Mouse (Mus musculus) forebrain, postnatal 0 days (tissue): Measurements from ENCODE around the gene Pabpn1. TPM values are rescaled to one million over a fixed set of nuclear protein-coding genes. Genes with fewer than 3 reads are reported as not detected.

ENCODE experiments used
- ATAC-seq: fragments of 200-750 bp; cut with Nextera tagmentation; 2 replicates; pipeline ENCODE4 v1.8.0; 2017; ENCODE audit warnings: mild to moderate bottlenecking, moderate library complexity
- DNase-seq: peaks from one replicate; pipeline ENCODE4 v3.0.0-alpha.2; 2015
- H3K27ac ChIP-seq: fragments of 300-500 bp; sonication (generic); 2 replicates; pipeline ENCODE4 v1.5.1; 2014; ENCODE audit warnings: low read depth, mild to moderate bottlenecking, antibody characterized with exemption, low read length, moderate library complexity, mixed read lengths
- H3K27me3 ChIP-seq: fragments of 300-500 bp; sonication (generic); 2 replicates; pipeline ENCODE4 v1.6.1; 2014; ENCODE audit warnings: mild to moderate bottlenecking, low read length, mixed read lengths; ENCODE audit not compliant: insufficient read depth
- H3K36me3 ChIP-seq: fragments of 300-500 bp; sonication (generic); 2 replicates; pipeline ENCODE4 v1.6.1; 2014; ENCODE audit warnings: mild to moderate bottlenecking, moderate library complexity; ENCODE audit not compliant: insufficient read depth
- H3K4me1 ChIP-seq: fragments of 300-500 bp; sonication (generic); 2 replicates; pipeline ENCODE4 v1.6.1; 2014; ENCODE audit warnings: antibody characterized with exemption; ENCODE audit not compliant: insufficient read depth
- H3K4me2 ChIP-seq: fragments of 300-500 bp; sonication (generic); 2 replicates; pipeline ENCODE4 v1.6.1; 2014; ENCODE audit warnings: low read depth, mild to moderate bottlenecking, moderate library complexity
- H3K4me3 ChIP-seq: fragments of 300-500 bp; sonication (generic); 2 replicates; pipeline ENCODE4 v1.5.1; 2014; ENCODE audit warnings: low read depth, low read length, mixed read lengths
- H3K9ac ChIP-seq: fragments of 300-500 bp; sonication (generic); 2 replicates; pipeline ENCODE4 v1.6.1; 2014; ENCODE audit warnings: mild to moderate bottlenecking
- H3K9me3 ChIP-seq: fragments of 300-500 bp; sonication (generic); 2 replicates; pipeline ENCODE4 v1.6.1; 2016; ENCODE audit warnings: low read length
- CTCF ChIP-seq: sonication (generic); IDR thresholded peaks from 2 replicates; pipeline ENCODE4 v1.5.1; 2016; ENCODE audit warnings: antibody characterized with exemption, control low read depth, low read depth
- WGBS: fragments of 180-500 bp; shearing (Covaris S2); extraction: QIAGEN DNeasy Blood & Tissue Kit; methylation state at CpG from one replicate; pipeline ENCODE4 v1.1.7; 2014; 5-methylcytosine and 5-hydroxymethylcytosine counted together
- polyA plus RNA-seq: library from polyadenylated mRNA; unstranded; fragments of >200 nt; fragmentation: Nextera tagmentation; extraction: Ambion mirVana; gene quantifications from 2 replicates; pipeline ENCODE4 v1.2.1, GENCODE M21; 2015
- total RNA-seq: library from RNA; depleted of rRNA; stranded (reverse); fragments of >200 nt; gene quantifications from 2 replicates; pipeline ENCODE4 v1.2.3, GENCODE M21; 2014

The Pabpn1 gene
- total and polyA plus RNA-seq, 2 experiments from 2014 or later: 113 to 126 TPM

GRCm38 (mm10) chr14:54912109-54912850 is 20.0 kb downstream of the Pabpn1 start:
- H3K4me2 ChIP-seq: peak overlapping the region; percentile 97
- ATAC-seq (peak; percentile 68), DNase-seq (peak; percentile 58)
- H3K9ac ChIP-seq: peak overlapping the region; percentile 89
- no peaks in the 10 kb centered on the region for H3K27me3 ChIP-seq
- H3K27ac ChIP-seq: peak overlapping the region; percentile 89
- TF ChIP-seq CTCF: peak; percentile 4; the same call in 1 of the 2 replicates
- peak overlapping the region; percentile 76 for H3K4me3 ChIP-seq
- peaks cover 43% of the 10 kb centered on the region for H3K36me3 ChIP-seq
- H3K9me3 ChIP-seq: no peaks in the 10 kb centered on the region
- peaks cover 12% of the 10 kb centered on the region; the same call in 1 of the 2 replicates for H3K4me1 ChIP-seq
- 2% methylated on average over 54 of the region's 69 CpGs for WGBS

- DNase-seq (peak; percentile 94), ATAC-seq (peak; percentile 97)
- Histone ChIP-seq H3K4me3 (peak within 1 kb of the TSS; percentile 76), H3K9ac (peak within 1 kb of the TSS; percentile 89), H3K36me3 (peaks cover 42% of the 10 kb centered on the region), H3K9me3 (no peaks in the 10 kb centered on the region), H3K4me1 (peaks cover 12% of the 10 kb centered on the region; the same call in 1 of the 2 replicates), H3K27me3 (no peaks in the 10 kb centered on the region), H3K4me2 (peak within 1 kb of the TSS; percentile 97), H3K27ac (peak within 1 kb of the TSS; percentile 89)
- 0 out of 2 replicates have a peak, but pooled peaks have one; percentile 20 for TF ChIP-seq CTCF
- under 1% methylated on average over 27 of the region's 28 CpGs for WGBS
Measured at GRCm38 (mm10) chr14:54912886-54913285, 20.6 kb downstream of the Pabpn1 start, which contains the start of gene Slc22a17. TSS of gene Slc22a17 (minus strand) at chr14:54913132.

GRCm38 (mm10) chr14:54913343-54913742 is 21.0 kb downstream of the Pabpn1 start:
- WGBS: 9% methylated on average over 10 of the region's 10 CpGs
- Histone ChIP-seq H3K4me1 (peaks cover 12% of the 10 kb centered on the region; the same call in 1 of the 2 replicates), H3K9ac (peak overlapping the region; percentile 89), H3K27ac (peak overlapping the region; percentile 89), H3K4me2 (peak overlapping the region; percentile 97), H3K36me3 (peaks cover 37% of the 10 kb centered on the region), H3K4me3 (peak overlapping the region; percentile 76), H3K27me3 (no peaks in the 10 kb centered on the region), H3K9me3 (no peaks in the 10 kb centered on the region)
- DNase-seq (no peak), ATAC-seq (no peak)
- TF ChIP-seq CTCF: no peak

GRCm38 (mm10) chr14:54920076-54920685 is 27.9 kb downstream of the Pabpn1 start:
- ATAC-seq (no peak), DNase-seq (no peak)
- no peak overlapping the region for H3K27ac ChIP-seq
- H3K4me3 ChIP-seq: no peak overlapping the region
- WGBS: 95% methylated on average over 16 of the region's 16 CpGs
- H3K9me3 ChIP-seq: 0 out of 2 replicates have a peak, but pooled peaks cover 8% of the 10 kb centered on the region
- H3K4me2 ChIP-seq: no peak overlapping the region
- H3K36me3 ChIP-seq: peaks cover 28% of the 10 kb centered on the region
- peaks cover under 1% of the 10 kb centered on the region; the same call in 1 of the 2 replicates for H3K4me1 ChIP-seq
- no peak overlapping the region for H3K9ac ChIP-seq
- no peak for TF ChIP-seq CTCF
- H3K27me3 ChIP-seq: no peaks in the 10 kb centered on the region

GRCm38 (mm10) chr14:54924641-54925348 is 32.5 kb downstream of the Pabpn1 start:
- peak; percentile 62 for DNase-seq
- WGBS: 20% methylated on average over 7 of the region's 7 CpGs

GRCm38 (mm10) chr14:54925349-54926342 is 33.3 kb downstream of the Pabpn1 start, which contains the start of gene Efs:
TSS of gene Efs (minus strand) at chr14:54926126.
- peak within 1 kb of the TSS; percentile 56 for H3K4me3 ChIP-seq
- H3K9me3 ChIP-seq: 0 out of 2 replicates have a peak, but pooled peaks cover 8% of the 10 kb centered on the region
- no peak for TF ChIP-seq CTCF
- peaks cover 7% of the 10 kb centered on the region; the same call in 1 of the 2 replicates for H3K4me1 ChIP-seq
- peaks cover 1% of the 10 kb centered on the region; the same call in 1 of the 2 replicates for H3K36me3 ChIP-seq
- peak; percentile 57 for ATAC-seq
- H3K27me3 ChIP-seq: no peaks in the 10 kb centered on the region
- WGBS: 5% methylated on average over 57 of the region's 57 CpGs
- peak within 1 kb of the TSS; percentile 96 for H3K4me2 ChIP-seq
- peak; percentile 67 for DNase-seq
- H3K27ac ChIP-seq: peak within 1 kb of the TSS; percentile 87
- peak within 1 kb of the TSS; percentile 82 for H3K9ac ChIP-seq

More at GRCm38 (mm10) chr14:54924641-54925348, 32.5 kb downstream of the Pabpn1 start:
- Histone ChIP-seq H3K27me3 (no peaks in the 10 kb centered on the region), H3K9ac (peak overlapping the region; percentile 82), H3K36me3 (peaks cover 6% of the 10 kb centered on the region; the same call in 1 of the 2 replicates), H3K4me3 (peak overlapping the region; percentile 56), H3K4me2 (peak overlapping the region; percentile 96), H3K9me3 (0 out of 2 replicates have a peak, but pooled peaks cover 8% of the 10 kb centered on the region), H3K4me1 (peaks cover 7% of the 10 kb centered on the region; the same call in 1 of the 2 replicates), H3K27ac (peak overlapping the region; percentile 87)
- TF ChIP-seq CTCF: no peak
- peak; percentile 58 for ATAC-seq
